9 mouse cellular contexts compared by ENCODE assay signal in genomic region chr5:135868653-135869052, GRCm38 (mm10). TPM values are rescaled to one million over a fixed set of nuclear protein-coding genes. Genes with fewer than 3 reads are reported as not detected.
DNase-seq lines count a peak whose midpoint lies in the region; ATAC-seq and TF ChIP-seq lines count a peak whose summit lies in the region.
"Had no signal": no experiment of that assay in that cellular context is flagged by ENCODE, and none has a peak within 500 bp of the region (broad histone marks: within the 10 kb centered on the region; RNA-seq: fewer than 3 reads in every experiment).

No protein-coding gene starts in this region.

- peak overlapping the region; percentile 89 for H3K4me2 ChIP-seq in heart, embryonic 12.5 days
- peak overlapping the region; percentile 74 for H3K4me2 ChIP-seq in midbrain, embryonic 11.5 days

- peak overlapping the region; percentile 69; the same call in 1 of the 2 replicates for H3K9ac ChIP-seq in heart, embryonic 12.5 days
- peak overlapping the region; percentile 4; the same call in 1 of the 2 replicates for H3K9ac ChIP-seq in ES-E14 (ENCODE audit: insufficient read depth, low read depth, low read length, poor library complexity, severe bottlenecking)
- 0 out of 2 replicates have a peak overlapping the region, but pooled peaks have one; percentile 4 for H3K9ac ChIP-seq in midbrain, embryonic 11.5 days (ENCODE audit: low read length)

- H3K27me3 ChIP-seq in heart, embryonic 12.5 days (replicated peaks) = peaks cover 91% of the 10 kb centered on the region
- H3K27me3 ChIP-seq in hindbrain, embryonic 10.5 days (ENCODE audit: insufficient read depth, poor library complexity, severe bottlenecking) = peaks cover 98% of the 10 kb centered on the region
- peaks cover 38% of the 10 kb centered on the region for H3K27me3 ChIP-seq in midbrain, embryonic 11.5 days (ENCODE audit: control insufficient read depth, insufficient read depth, low read length)

- no peak overlapping the region for H3K27ac ChIP-seq in heart, embryonic 12.5 days (ENCODE audit: poor library complexity, severe bottlenecking)
- no peak overlapping the region for H3K27ac ChIP-seq in ES-E14 (ENCODE audit: insufficient read depth, low read depth, low read length, poor library complexity, severe bottlenecking)
- H3K27ac ChIP-seq in hindbrain, embryonic 10.5 days = peak overlapping the region; percentile 82
- no peak overlapping the region for H3K27ac ChIP-seq in midbrain, embryonic 11.5 days (ENCODE audit: low read depth, low read length)

- H3K4me1 ChIP-seq in heart, embryonic 12.5 days (replicated peaks) = peaks cover 26% of the 10 kb centered on the region
- H3K4me1 ChIP-seq in ES-E14 (ENCODE audit: control insufficient read depth in 2 of 2, insufficient read depth in 2 of 2, low read length in 2 of 2, poor library complexity in 1 of 2) = peaks cover 1 to 8% of the 10 kb centered on the region in 2 experiments; a peak in 3 of 4 replicates
- peaks cover 30% of the 10 kb centered on the region for H3K4me1 ChIP-seq in hindbrain, embryonic 10.5 days (replicated peaks)
- H3K4me1 ChIP-seq in midbrain, embryonic 11.5 days (ENCODE audit: control insufficient read depth, insufficient read depth, low read length) = peaks cover 13% of the 10 kb centered on the region

- peak overlapping the region; percentile 55 for H3K4me3 ChIP-seq in heart, embryonic 12.5 days
- peak overlapping the region; percentile 61 to 67 for H3K4me3 ChIP-seq in ES-E14 (ENCODE audit: insufficient read depth in 1 of 2, low read depth in 1 of 2, low read length in 2 of 2, poor library complexity in 1 of 2, severe bottlenecking in 1 of 2)
- peak overlapping the region; percentile 56 for H3K4me3 ChIP-seq in hindbrain, embryonic 10.5 days
- H3K4me3 ChIP-seq in midbrain, embryonic 11.5 days (ENCODE audit: low read depth, low read length) = peak overlapping the region; percentile 43
- H3K4me3 ChIP-seq: erythroblast, embryonic 14.5 days had no signal

- no peaks in the 10 kb centered on the region for H3K9me3 ChIP-seq in heart, embryonic 12.5 days (replicated peaks)
- no peaks in the 10 kb centered on the region for H3K9me3 ChIP-seq in ES-E14 (ENCODE audit: control insufficient read depth, insufficient read depth, low read depth, low read length)
- no peaks in the 10 kb centered on the region for H3K9me3 ChIP-seq in hindbrain, embryonic 10.5 days
- H3K9me3 ChIP-seq in midbrain, embryonic 11.5 days (ENCODE audit: control insufficient read depth, low read length) = no peaks in the 10 kb centered on the region

- in situ Hi-C loops in ES-E14 (cut with MboI; ENCODE audit: low sequenced_read_pairs in 2 of 2, unreplicated experiment in 2 of 2) = no loop called here

- no peak for ATAC-seq in heart, embryonic 12.5 days (ENCODE audit: insufficient number of reproducible peaks, low FRiP score)
- peak; percentile 41; the same call in 1 of the 2 replicates for ATAC-seq in midbrain, embryonic 11.5 days (ENCODE audit: low FRiP score)
- no peak for ATAC-seq in megakaryocyte, adult 5-6 weeks (ENCODE audit: poor library complexity, severe bottlenecking)

- no peak for DNase-seq in heart, postnatal 4 days
- no peak for DNase-seq in ES-E14 (ENCODE audit: low read depth, low spot score)
- peak; percentile 30 for DNase-seq in hindbrain, embryonic 10.5 days (ENCODE audit: low spot score)
- no peak for DNase-seq in midbrain, embryonic 11.5 days (ENCODE audit: low spot score, missing footprints)
- no peak for DNase-seq in adrenal gland, adult 8-10 months
- DNase-seq in yolk sac, embryonic 10.5 days (ENCODE audit: low spot score) = no peak

- no peaks in the 10 kb centered on the region for H3K36me3 ChIP-seq in heart, embryonic 12.5 days
- no peaks in the 10 kb centered on the region for H3K36me3 ChIP-seq in ES-E14 (ENCODE audit: control insufficient read depth, insufficient read depth, low read length, poor library complexity, severe bottlenecking)
- 0 out of 2 replicates have a peak, but pooled peaks cover 5% of the 10 kb centered on the region for H3K36me3 ChIP-seq in hindbrain, embryonic 10.5 days
- H3K36me3 ChIP-seq in midbrain, embryonic 11.5 days (ENCODE audit: control insufficient read depth, insufficient read depth, low read length) = no peaks in the 10 kb centered on the region

- 2% methylated on average over 27 of the region's 27 CpGs for WGBS in heart, embryonic 12.5 days
- 1% methylated on average over 27 of the region's 27 CpGs for WGBS in hindbrain, embryonic 10.5 days
- under 1% methylated on average over 26 of the region's 27 CpGs for WGBS in midbrain, embryonic 11.5 days

TF ChIP-seq in ES-E14, 5 proteins besides CTCF, POLR2A, EP300 and RAD21:
- TF ChIP-seq CHD2 (IDR thresholded peaks at IDR 0.05; ENCODE audit: low read depth, low read length) = no peak
- TF ChIP-seq ZNF384 (IDR thresholded peaks at IDR 0.05; ENCODE audit: low read depth, low read length) = no peak
- no peak for TF ChIP-seq ZC3H11A (IDR thresholded peaks at IDR 0.05; ENCODE audit: borderline replicate concordance, low read depth, low read length)
- no peak for TF ChIP-seq MAFK (IDR thresholded peaks at IDR 0.05; ENCODE audit: insufficient read depth, low read depth, low read length)
- TF ChIP-seq HCFC1 (IDR thresholded peaks at IDR 0.05; ENCODE audit: borderline replicate concordance, insufficient read depth, low read length) = no peak

RNA-seq across cellular contexts. Expression of gene Hspb1, which starts 19.1 kb away (rescaled TPM):
- 916 and 1,021 TPM in 2 replicates for polyA plus RNA-seq in heart, embryonic 12.5 days (2016; fragmentation: Nextera tagmentation; extraction: Ambion mirVana)
- total RNA-seq in heart, postnatal 4 days (2021) = 100 to 1,000 TPM; 397 to 401 TPM
- total RNA-seq in ES-E14 (2012; rRNA removed) = 630 and 878 TPM in 2 replicates
- polyA plus RNA-seq in hindbrain, embryonic 10.5 days (2016; fragmentation: Nextera tagmentation; extraction: Ambion mirVana) = 10.6 and 24.0 TPM in 2 replicates
- polyA plus RNA-seq in midbrain, embryonic 11.5 days (2014; fragmentation: Nextera tagmentation; extraction: Ambion mirVana) = 8.7 and 9.9 TPM in 2 replicates
- total RNA-seq in megakaryocyte, adult 5-6 weeks (2015) = not detected in 2 replicates
- not detected in 2 replicates for total RNA-seq in megakaryocyte, adult 5-6 weeks (2017)
- total RNA-seq in adrenal gland, adult 8-10 months (2022) = 100 to 1,000 TPM; 113 to 288 (median 256) TPM

Comparison
In these comparisons a context has a peak if more than half of its experiments do, and no peak if none do; other contexts are left out.
1. H3K9ac ChIP-seq: peak in every context shown above with its lines; median percentile 69 in heart, embryonic 12.5 days; 4 in ES-E14; 4 in midbrain, embryonic 11.5 days.
2. RNA of gene Hspb1, which starts 19.1 kb away (total RNA-seq): 630 to 878 TPM in ES-E14, 397 to 401 TPM in heart, postnatal 4 days and 113 to 288 TPM in adrenal gland, adult 8-10 months; not detected in megakaryocyte, adult 5-6 weeks; every median in the first group is over 100 times any median in the second.
3. Peak in every context shown above with its lines, with median percentiles within 50 percentile points of each other: H3K4me3 ChIP-seq.